Mouse (Mus musculus) adrenal gland, postnatal 25 days (tissue): ENCODE measurements around the gene Bean1. TPM values are rescaled to one million over a fixed set of nuclear protein-coding genes. Genes with fewer than 3 reads are reported as not detected.

Experiments
- DNase-seq: peaks from one replicate; pipeline ENCODE4 v3.0.0; 2021; ENCODE audit warnings: mixed read lengths
- total RNA-seq: library from RNA; stranded (reverse); gene quantifications from 2 replicates; pipeline ENCODE4 v1.2.3, GENCODE M21; 2021

Bean1 gene
- total RNA-seq, 1 experiment from 2014 or later: 3.7 TPM

DNA sequence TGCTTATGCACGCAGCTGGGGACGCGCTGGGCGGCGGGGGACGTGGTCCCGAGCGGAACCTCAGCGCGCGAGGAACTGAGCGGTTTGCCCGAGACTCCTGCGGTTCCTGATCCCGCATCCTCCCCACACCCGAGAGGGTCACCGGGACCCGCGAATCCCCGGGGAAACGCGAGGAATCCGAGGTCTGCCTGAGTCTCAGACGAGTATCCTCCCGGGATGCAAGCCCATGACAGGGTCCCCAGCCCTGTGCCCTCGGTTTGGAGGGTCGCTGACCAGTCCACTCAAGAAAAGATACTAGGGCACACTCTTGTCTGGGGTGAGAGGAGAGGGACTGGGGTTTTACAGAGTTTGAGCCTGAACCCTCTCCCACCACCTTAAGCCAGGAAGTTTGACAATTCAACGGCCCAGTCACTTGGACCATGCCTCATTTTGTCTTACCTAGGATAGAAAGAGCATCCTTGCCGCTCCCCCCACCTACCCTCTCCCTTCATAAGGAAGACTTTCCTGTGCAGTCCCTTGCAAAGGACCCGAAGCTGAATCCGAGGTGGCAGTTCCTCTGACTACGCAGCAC lies 893 bp downstream of the Bean1 start:
- DNase-seq: no peak

DNA sequence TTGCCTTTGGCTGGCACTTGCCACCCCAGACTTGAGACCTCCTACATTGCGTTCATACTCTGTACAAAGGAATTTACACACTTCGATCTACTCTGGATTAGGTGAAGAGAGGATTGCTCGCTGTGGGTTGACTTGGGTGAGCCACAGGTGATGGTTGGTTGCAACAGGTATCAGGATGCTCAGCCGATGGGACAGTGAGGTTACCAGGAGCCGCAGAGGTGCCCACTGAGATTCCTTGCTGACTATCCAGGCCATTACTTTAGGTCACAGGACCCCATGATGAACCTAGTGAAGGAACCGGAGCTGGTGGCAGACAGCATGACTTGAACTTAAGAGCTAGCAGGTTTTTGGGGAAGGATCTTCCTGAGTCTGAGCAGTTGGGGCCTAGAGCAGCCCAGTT lies 2.2 kb downstream of the Bean1 start:
- DNase-seq: no peak

DNA sequence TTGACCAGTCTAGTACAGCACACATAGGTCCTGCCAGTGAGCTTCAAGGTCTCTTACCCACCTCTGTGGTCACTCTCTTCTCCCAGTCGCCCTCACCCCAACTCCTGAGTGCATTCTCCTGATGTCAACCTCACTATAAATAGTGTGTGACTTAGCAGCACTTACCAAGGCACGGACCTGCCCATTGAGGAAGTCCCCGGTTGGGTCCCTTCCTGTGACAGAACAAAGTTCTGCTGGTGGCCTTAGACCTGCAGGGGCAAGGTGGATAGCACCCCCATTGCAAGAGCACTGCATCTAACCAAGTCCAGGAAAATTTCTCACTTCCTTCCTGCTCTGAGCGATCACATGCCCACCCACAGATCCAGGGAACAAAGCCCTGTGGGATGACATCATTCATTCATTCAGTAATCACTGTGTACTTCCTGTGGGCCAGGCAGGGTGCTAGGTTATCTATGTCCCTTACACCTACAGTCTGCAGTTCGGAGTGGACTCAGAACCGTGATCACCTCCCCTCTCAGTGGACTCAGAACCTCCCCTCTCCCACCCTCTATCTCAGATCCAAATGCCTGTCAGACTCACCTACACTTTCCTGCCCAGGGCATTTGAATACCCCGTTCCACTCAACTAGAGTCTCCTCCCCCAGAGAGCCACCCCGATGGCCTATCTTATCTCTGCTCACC lies 5.7 kb downstream of the Bean1 start:
- no peak for DNase-seq

DNA sequence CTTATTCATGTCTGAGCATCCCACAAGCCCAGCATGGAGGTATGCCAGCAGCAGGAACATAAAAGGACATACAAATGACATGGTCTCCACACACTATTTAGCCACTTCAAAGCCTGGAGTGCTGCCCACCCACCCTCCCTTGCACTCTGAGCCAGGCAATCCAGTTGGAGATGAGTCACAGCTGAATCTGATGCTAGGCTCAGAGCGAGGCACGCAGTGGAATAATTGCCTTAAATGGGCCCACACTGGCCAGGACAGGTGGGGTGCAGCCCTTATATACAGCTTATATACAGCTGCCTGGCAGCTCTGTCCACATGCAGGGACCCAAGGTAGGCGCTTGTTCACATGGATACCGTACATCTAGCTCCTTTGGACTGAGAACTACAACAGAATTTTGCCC lies 6.8 kb downstream of the Bean1 start:
- no peak for DNase-seq

GRCm38 (mm10) chr8:104184905-104185304 lies 14.7 kb downstream of the Bean1 start:
- DNase-seq: no peak

DNA sequence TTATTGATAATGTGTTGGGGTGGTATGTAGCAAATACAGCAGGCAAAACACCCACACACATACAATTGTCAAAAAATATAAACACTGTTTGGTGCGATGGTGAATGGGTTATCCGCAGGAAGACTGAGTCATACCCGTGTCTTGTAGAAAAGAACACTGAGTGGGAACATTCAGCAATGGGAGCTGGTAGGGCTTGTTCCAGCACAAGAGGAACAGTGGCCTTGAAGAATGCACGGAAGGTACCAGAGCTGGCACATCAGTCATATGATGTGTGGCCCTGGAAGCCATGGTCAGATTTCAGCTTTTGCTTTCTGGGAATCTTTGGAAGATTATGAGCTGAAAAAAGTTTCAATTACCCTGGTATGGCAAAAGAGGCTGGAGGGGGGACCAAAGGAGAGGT lies 16.6 kb downstream of the Bean1 start:
- no peak for DNase-seq

DNA sequence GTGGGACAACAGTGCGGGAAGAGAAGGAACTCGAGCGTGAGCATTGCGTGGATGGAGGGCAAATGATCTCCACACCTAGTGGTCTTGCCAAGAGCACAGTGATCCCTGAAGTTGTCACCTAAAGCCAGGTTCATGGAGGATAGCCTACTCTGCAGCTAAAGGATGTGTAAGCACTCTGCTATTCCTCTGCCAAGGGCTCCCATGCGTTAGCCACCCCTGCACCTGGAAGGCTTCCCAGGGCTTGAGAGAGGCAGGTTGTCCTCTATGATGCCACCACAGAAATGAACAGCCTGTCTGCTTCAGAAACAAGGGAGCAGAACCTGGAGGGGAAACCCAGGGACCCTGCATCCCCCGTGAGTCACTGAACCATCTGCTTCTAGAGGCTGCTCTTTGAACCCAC lies 17.4 kb downstream of the Bean1 start:
- DNase-seq: no peak

DNA sequence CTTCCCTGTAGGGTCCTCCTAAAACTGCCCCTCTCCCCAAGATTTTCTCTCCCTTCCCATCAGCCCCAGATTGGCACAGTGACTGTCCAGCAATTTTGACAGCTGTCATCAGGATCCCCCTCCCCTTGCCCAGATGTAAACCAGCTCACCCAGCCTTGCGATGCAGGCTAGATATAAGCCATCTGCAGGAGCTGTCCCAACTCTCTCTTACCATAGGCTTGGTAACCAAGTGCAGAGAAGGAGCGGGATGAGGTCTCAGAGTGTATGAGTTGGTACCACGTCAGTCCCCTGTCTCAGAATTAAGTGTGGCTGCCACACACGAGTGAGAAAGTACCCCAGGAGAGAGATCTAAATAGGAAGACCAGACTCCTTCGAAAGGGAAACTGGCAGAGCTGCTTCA lies 18.2 kb downstream of the Bean1 start:
- DNase-seq: no peak

DNA sequence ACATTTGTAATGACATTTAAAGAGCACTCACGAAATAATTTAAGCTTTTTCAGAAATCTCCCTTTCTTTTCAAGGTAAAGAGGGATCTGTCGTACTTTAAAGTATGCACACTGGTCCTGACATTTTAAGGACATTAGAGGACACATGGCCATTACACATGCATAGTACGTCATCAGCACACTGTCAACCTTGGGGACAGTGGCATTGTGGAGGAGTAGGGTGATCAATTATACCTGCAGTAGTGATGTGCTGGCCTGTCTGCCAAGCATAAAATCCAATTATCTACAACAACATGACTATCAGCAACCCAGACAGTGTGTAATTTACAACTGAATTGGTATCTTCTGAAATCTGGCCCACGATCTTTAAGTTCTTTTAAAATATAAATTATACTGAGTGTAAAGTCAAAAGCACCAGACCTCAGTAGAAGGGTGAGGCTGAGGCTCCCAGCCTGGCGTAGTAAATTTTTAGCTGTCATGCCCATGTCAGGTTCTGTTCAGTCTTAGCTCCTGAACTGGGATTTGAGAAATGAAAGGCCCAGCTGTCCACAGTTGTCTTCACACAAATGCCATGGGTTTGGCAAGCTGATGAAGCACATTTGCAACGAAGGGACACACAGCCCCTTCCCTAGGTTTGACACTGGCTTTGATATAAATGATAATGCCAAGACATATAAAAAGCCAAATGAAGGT lies 20.7 kb downstream of the Bean1 start:
- no peak for DNase-seq

DNA sequence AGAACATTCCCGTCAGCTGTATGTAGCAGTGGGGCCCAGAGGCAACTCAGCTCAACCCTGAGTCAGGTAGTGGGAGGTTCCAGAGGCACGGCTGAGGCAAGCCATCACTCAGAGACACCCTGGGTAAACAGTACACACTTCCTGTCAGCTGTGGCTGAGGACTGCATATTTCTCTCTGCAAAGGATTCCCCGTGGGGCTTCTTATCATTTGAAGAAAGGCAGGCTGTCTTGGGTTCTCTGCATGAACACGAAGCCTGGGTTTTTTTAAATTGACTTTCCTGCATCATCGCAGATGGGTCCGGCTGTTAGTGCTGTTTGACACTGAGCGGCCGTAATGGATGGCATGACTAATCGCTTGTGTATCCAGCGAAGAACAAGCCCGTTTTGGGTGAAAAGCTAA lies 21.3 kb downstream of the Bean1 start:
- peak; percentile 30 for DNase-seq

DNA sequence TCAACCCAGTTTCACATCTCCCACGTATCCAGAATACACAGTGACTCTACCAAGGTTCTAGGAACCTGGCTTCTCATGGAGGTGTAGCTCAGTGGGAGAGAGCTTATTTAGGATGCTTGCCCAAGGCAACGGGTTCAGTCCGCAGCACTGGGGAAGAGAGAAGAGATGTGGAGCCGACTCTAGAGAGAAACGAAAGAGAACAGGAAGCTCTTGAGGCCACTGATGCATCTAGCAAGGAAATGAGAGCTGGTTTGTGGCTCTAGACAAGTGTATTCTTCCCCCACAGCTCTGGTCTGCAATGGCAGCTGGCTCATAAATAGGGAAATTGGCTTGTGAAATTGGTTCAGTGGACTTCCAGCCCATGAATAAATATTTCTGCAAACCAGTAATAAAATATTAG lies 29.6 kb downstream of the Bean1 start:
- DNase-seq: no peak

GRCm38 (mm10) chr8:104201622-104202021 lies 31.4 kb downstream of the Bean1 start:
- DNase-seq: no peak

DNA sequence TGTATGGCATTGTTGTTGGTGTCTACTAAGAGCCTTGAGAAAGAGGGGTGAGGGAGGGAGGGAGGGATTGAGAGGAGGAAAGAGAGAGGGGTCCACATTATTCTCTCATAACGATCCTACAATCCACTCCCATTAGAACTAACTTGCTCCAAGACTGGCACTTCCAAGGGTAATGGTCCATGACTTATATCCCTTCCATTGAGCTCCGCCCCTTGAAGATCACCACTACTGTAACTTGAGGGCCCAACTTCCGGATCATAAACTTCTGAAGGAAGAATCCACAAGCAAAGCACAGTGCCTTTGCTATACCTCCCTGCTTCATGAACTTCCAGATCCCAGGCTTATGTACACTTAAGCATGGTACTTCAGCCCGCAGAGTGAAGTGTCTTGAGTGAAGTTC lies 32.1 kb downstream of the Bean1 start:
- DNase-seq: no peak

GRCm38 (mm10) chr8:104205292-104205691 lies 35.0 kb downstream of the Bean1 start:
- no peak for DNase-seq

DNA sequence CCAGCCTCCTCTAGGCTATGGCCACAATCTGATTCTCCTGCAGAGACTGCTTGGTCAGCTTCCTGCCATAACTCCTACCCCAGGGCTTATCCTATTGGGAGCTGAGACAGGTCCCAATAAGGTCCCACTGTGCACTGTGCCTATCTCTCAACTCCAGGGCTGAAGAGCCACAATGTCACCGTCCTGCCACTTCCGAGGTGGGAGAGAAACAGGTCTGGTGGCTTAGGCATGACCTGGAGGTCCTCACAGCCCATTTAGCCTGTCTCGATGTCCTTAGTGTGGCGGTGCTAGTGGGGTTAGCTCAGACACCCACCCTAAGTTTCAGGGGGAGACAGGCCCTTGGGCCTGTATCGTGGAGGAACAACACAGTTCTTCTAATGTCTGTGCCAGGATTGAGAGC lies 47.4 kb downstream of the Bean1 start:
- DNase-seq: no peak

DNA sequence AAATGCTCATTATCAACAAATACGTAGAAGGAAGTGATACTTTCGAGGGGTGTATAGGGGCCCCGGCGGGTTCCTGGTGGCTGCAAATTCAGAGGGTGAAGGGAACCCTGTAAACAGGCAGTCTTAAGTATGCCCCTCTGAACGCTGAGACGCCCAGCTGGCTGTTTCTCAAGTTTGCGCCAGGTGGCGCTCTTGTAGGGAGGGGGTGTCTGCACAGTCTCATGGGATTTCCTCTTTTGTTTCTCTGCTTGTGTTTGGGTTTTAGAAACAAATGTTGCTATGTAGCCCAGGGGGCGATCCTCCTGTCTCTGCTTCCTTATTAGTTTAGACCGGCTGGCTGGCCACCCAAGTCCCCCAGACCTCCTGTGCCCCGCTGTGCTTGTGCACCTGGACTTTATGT lies 48.8 kb downstream of the Bean1 start:
- DNase-seq: peak; percentile 59

DNA sequence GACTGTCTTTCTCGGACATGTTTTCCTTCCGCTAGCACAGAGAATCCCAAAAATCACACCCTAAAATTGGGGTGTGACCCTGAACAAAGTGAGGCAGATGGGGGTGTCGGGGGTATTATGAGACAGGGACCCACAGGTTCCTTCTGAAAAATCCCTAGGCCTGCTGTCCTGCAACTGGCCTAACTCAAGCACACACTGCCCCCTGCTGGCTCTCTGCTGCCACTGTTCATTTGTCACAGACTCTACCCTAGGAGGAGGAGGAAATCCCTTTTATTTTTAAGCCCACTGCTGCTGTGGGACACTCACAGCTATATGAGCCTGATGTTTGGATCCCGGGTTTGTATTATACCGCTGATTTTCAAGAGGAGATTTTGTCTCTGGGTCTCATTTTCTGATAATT lies 49.6 kb downstream of the Bean1 start:
- DNase-seq: peak; percentile 78

DNA sequence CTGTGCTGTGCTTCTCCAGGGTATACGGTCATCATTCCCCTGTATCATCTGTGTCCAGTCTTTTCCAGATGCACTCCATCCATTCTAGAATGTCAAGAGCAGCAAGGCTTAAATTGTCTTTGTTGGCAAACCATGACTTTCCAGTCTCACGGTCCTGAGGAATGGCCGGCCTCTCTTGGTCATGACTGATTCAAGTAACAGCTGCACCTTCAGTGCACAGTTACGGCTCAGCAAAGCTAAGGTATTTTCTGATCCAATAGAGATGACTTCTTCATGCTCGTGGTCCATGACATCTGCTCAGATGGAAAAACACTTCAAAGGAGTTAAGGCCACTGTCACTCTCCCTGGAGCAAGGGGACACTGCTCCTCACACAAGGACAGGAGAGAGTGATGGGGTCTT lies 56.8 kb downstream of the Bean1 start:
- DNase-seq: no peak

GRCm38 (mm10) chr8:104230377-104230776 lies 60.1 kb downstream of the Bean1 start:
- DNase-seq: no peak

DNA sequence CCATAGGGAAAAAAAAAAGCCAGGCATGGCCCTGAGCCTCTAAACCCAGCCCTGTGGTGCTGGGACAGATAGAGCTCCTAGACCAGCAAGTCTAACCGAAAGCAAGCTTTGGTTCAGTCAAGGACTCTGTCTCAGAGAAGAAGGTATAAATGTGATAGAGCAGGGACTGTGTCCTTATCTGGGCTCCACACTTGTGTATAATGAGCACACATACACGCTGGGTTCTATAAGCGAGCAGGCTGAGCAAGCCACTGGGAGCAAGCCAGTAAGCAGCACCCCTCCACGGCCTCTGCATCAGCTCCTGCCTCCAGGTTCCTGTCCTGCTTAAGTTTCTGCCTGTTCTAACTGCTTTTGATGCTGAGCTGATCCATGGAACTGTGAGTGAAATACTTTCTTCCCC lies 61.8 kb downstream of the Bean1 start:
- DNase-seq: no peak

GRCm38 (mm10) chr8:104232919-104233318 lies 62.7 kb downstream of the Bean1 start:
- DNase-seq: no peak

DNA sequence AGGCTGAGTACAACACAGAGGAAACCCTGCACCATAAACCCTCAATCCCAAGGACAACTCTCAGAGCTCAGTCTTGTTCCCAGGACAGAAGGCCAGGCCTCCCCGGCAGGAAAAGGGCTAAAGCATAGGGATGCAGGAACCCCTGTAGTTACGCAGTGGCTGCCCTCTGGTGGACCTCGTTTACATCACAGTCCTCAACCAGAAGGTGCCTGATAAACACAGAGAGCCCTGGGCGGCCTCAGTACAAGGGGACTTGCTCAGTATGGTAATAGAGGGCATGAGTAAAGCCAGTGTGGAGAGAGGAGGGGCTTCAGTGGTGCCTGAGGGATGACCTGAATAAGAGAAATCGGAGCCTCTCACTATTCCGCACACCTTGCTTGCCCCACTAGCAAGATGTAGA lies 64.3 kb downstream of the Bean1 start:
- DNase-seq: peak; percentile 13

DNA sequence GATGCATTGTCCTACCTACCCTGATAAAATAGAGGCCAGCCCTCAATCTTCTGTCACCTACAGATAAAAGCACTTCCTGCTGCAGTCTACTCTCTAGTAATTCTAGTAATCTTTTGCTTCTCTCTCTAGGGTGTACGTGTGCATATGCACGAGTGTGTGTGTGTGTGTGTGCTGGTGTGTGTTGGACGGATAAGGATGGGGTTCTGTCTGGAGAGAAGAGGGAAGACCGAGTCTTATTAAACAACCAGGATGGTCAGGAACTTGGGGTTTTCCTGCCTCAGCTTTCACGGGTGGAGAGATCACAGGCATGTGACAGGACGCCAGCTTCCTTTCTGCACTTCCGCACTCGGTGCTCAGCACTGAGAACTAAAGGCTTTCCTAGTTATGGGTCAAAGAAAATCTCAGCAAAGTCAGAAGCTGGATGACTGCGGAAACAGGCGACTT lies 69.2 kb downstream of the Bean1 start:
- DNase-seq: no peak
